Mouse (Mus musculus) liver, embryonic 15.5 days (tissue): ENCODE measurements at regions not wholly inside any gene's neighbourhood (a gene's known extent, or its start where the extent isn't known, plus 50 kb on each side); places are given as distances from the start of the nearest gene placed in this dataset.

Experiments
- ATAC-seq: fragments of 200-750 bp; cut with Nextera tagmentation; 2 replicates; pipeline ENCODE4 v1.8.0; 2017; ENCODE audit warnings: moderate number of reproducible peaks, mild to moderate bottlenecking, moderate library complexity; ENCODE audit not compliant: insufficient read depth
- H3K27ac ChIP-seq: fragments of 300-500 bp; sonication (generic); replicated peaks from 2 replicates; pipeline ENCODE4 v1.5.1; 2015; ENCODE audit warnings: mild to moderate bottlenecking, inconsistent platforms
- H3K27me3 ChIP-seq: fragments of 300-500 bp; sonication (generic); 2 replicates; pipeline ENCODE4 v1.6.1; 2015; ENCODE audit warnings: mild to moderate bottlenecking, inconsistent platforms
- H3K36me3 ChIP-seq: fragments of 300-500 bp; sonication (generic); replicated peaks from 2 replicates; pipeline ENCODE4 v1.6.1; 2015; ENCODE audit warnings: moderate library complexity, mild to moderate bottlenecking, inconsistent platforms
- H3K4me1 ChIP-seq: fragments of 300-500 bp; sonication (generic); replicated peaks from 2 replicates; pipeline ENCODE4 v1.6.1; 2015; ENCODE audit warnings: inconsistent platforms
- H3K4me2 ChIP-seq: fragments of 300-500 bp; sonication (generic); 2 replicates; pipeline ENCODE4 v1.6.1; 2015; ENCODE audit warnings: moderate library complexity, mild to moderate bottlenecking, inconsistent platforms
- H3K4me3 ChIP-seq: fragments of 300-500 bp; sonication (generic); replicated peaks from 2 replicates; pipeline ENCODE4 v1.5.1; 2015; ENCODE audit warnings: mild to moderate bottlenecking, inconsistent platforms
- H3K9ac ChIP-seq: fragments of 300-500 bp; sonication (generic); 2 replicates; pipeline ENCODE4 v1.6.1; 2015; ENCODE audit warnings: moderate library complexity, mild to moderate bottlenecking, inconsistent platforms
- H3K9me3 ChIP-seq: fragments of 300-500 bp; sonication (generic); replicated peaks from 2 replicates; pipeline ENCODE4 v1.6.1; 2016; ENCODE audit warnings: inconsistent platforms
- WGBS: fragments of 180-500 bp; shearing (Covaris S2); methylation state at CpG from one replicate; pipeline ENCODE4 v1.1.7; 2015; ENCODE audit warnings: mixed read lengths; ENCODE audit not compliant: insufficient replicate concordance; 5-methylcytosine and 5-hydroxymethylcytosine counted together

DNA sequence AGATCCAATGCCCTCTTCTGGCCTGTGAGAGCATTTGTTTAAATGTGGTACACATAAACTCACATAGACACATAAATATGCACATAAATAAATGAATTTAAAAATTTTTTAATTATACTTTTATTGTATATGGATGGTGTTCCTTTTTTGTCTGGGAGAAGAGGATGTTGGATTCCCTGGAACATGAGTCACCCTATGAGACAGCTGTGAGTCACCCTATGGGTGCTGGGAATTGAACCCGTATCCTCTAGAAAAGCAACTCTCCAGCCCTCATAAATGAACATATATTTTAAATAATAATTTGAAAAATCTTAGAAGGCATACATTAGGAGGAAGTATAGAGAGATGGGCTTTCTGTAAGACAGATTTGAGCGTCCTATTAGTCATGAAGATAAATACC, 76.1 kb upstream of the Dynlt3 start:
- H3K27me3 ChIP-seq, result no peaks in the 10 kb centered on the region
- 70% methylated on average over 2 of the region's 2 CpGs for WGBS
- no peak for ATAC-seq
- no peak overlapping the region for H3K4me3 ChIP-seq
- no peaks in the 10 kb centered on the region for H3K9me3 ChIP-seq
- no peak overlapping the region for H3K27ac ChIP-seq
- H3K4me1 ChIP-seq, result no peaks in the 10 kb centered on the region
- no peaks in the 10 kb centered on the region for H3K36me3 ChIP-seq
- no peak overlapping the region for H3K4me2 ChIP-seq
- H3K9ac ChIP-seq, result no peak overlapping the region

DNA sequence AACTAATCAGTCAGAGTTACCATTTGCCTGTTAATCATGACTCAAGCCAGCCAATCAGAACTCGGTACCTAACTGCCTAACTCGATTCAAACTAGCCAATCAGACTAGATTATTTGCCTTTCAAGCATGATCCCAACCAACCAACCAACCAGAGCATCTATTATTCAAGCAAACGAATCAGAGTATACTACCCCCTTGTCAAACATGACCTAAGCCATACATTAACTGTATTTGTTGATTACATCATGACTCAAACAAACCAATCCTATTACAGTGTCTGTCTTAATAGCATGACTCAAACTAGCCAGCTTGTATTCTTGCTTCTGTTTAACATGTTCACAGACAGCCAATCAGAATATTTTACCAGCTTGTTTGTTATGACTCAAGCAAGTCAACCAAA, 79.7 kb upstream of the Dynlt3 start:
- WGBS, result 51% methylated on average over 3 of the region's 3 CpGs
- Histone ChIP-seq H3K9me3 (no peaks in the 10 kb centered on the region), H3K27me3 (no peaks in the 10 kb centered on the region), H3K4me3 (no peak overlapping the region), H3K4me2 (no peak overlapping the region), H3K4me1 (no peaks in the 10 kb centered on the region), H3K9ac (no peak overlapping the region), H3K36me3 (no peaks in the 10 kb centered on the region), H3K27ac (no peak overlapping the region)
- no peak for ATAC-seq

DNA sequence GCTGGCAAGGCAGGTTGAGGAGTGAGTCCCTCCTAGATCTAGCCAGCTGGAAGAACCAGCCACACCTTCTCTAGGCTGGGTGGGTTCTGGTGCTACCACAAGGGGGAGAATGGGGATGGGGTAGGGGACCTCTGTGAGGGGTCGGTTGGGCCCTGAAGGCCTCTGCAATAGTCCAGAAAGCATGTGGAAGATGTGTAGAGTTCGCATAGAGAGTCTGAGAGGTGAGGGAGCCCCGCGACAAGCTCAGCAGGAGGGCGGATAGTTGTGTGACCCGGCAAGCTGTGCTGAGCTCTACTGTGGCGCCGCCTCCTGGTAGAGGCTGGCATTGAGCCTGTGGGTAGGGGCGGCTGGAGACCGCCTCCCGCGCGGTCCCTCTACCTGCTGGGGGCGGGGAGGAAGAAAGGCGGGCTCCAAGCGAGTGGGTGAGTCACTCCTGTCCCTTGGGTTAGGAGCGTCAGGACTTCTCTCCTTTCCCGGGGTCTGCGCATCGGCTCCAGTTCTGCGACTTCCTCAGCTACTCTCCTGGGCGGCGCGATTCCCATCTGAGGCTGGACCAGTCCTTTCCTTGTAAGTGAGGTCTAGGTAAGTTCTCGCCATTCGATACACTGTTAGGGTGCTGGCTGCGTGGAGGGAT, 84.6 kb upstream of the Dynlt3 start:
- WGBS, result 19% methylated on average over 21 of the region's 27 CpGs
- H3K9me3 ChIP-seq, result no peaks in the 10 kb centered on the region
- H3K36me3 ChIP-seq, result no peaks in the 10 kb centered on the region
- H3K4me2 ChIP-seq, result peak overlapping the region; percentile 50
- H3K27me3 ChIP-seq, result no peaks in the 10 kb centered on the region
- peak overlapping the region; percentile 41 for H3K4me3 ChIP-seq
- no peak overlapping the region for H3K9ac ChIP-seq
- no peak overlapping the region for H3K27ac ChIP-seq
- peak; percentile 37 for ATAC-seq
- no peaks in the 10 kb centered on the region for H3K4me1 ChIP-seq

DNA sequence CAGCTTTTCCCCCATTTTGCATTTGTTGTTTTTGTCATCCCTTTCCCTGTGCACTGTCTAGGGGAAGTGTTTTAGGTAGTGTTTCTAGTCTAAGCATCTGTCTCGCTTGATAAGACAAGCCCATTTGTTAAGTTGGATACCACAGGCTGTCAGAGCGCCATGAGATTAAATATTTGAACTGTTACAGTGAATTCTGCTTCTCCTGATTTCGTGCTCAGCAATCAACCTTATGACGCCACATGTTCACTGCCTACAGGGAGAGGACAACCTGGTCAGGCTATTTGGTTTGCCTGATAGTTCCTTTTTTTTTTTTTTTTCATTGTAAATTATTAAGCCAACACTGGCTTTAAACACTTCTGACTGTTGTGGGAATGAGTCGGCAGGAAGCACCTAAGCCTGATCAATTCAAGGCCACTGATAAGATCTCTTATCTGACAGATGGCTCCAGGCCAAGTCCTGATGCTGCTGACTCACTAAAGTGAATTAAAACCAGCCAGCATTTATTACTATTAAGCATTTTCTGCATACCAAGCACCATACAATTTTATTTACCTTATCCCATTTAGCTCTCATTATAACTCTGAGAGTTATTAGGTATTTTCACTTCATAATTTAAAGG, 90.3 kb upstream of the Dynlt3 start:
- no peak overlapping the region for H3K27ac ChIP-seq
- 15% methylated on average over 5 of the region's 5 CpGs for WGBS
- H3K36me3 ChIP-seq, result no peaks in the 10 kb centered on the region
- peaks cover 5% of the 10 kb centered on the region; the same call in 1 of the 2 replicates for H3K4me1 ChIP-seq
- H3K27me3 ChIP-seq, result no peaks in the 10 kb centered on the region
- H3K4me3 ChIP-seq, result no peak overlapping the region
- H3K9ac ChIP-seq, result no peak overlapping the region
- no peak overlapping the region for H3K4me2 ChIP-seq
- H3K9me3 ChIP-seq, result no peaks in the 10 kb centered on the region
- ATAC-seq, result peak; percentile 74

DNA sequence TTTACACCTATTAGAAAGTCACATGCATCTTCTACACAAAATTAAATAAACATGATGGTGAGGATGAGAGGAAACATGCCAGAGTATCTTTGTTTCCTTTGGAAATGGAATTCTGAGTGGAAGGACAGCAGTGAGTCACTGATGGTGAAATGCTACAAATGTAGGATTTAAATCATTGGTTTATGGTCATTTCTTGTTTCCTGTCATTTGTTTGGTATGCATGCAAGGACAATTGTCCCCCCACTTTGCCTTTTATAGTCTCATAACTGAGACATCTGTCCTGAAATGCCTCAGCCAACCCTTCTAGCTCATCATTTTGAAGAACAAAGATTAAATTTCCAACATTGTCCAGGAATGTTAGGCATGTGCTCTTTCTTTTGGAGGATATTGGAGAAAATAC, 77.2 kb upstream of the Hypm start:
- Histone ChIP-seq H3K9ac (no peak overlapping the region), H3K4me1 (no peaks in the 10 kb centered on the region), H3K36me3 (no peaks in the 10 kb centered on the region), H3K27me3 (no peaks in the 10 kb centered on the region), H3K4me3 (no peak overlapping the region), H3K4me2 (no peak overlapping the region), H3K9me3 (no peaks in the 10 kb centered on the region), H3K27ac (no peak overlapping the region)
- no peak for ATAC-seq

DNA sequence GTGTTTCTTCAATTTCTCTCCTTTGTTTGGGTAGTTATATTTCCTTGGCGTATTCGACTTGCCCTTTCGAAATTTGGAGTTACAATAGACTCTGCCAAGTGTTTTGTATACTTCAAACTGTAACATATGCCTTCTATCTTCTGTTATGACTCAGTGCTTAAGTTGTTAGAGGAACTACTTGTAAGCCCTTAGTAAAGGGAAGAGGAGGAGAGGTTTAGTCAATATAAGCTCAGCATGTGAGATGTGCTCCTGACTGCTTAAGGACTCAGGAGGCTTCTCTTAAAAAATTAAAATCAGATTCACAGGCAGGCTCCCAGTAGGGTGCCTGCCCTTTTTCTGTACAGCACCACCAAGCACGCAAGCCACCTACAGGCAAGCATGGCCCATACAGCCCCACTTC, 69.2 kb upstream of the Hypm start:
- H3K9me3 ChIP-seq, result no peaks in the 10 kb centered on the region
- no peak overlapping the region for H3K4me3 ChIP-seq
- no peak overlapping the region for H3K4me2 ChIP-seq
- ATAC-seq, result no peak
- no peak overlapping the region for H3K9ac ChIP-seq
- WGBS, result 72% methylated on average over 4 of the region's 4 CpGs
- no peaks in the 10 kb centered on the region for H3K27me3 ChIP-seq
- H3K4me1 ChIP-seq, result no peaks in the 10 kb centered on the region
- no peaks in the 10 kb centered on the region for H3K36me3 ChIP-seq
- no peak overlapping the region for H3K27ac ChIP-seq

DNA sequence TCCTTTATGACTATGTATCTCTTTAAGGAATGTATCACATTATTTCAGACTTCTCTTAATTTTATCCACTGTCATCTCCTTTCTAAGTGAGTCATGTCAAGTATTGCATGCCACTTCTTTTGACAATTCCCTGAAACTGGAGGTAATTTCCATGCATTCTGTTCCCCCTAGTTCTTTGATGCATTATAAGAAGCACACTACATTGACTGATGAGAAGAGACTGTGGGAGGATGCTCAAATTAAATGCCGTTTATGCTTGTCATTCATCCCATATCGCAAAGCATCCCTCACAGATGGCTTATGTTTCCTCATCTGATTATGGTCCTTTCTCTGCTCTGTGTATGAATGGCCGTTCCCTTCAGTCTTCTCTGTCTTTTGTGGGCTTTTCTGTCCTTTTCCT, 57.2 kb upstream of the Hypm start:
- H3K9me3 ChIP-seq, result no peaks in the 10 kb centered on the region
- no peak overlapping the region for H3K27ac ChIP-seq
- H3K27me3 ChIP-seq, result no peaks in the 10 kb centered on the region
- H3K4me2 ChIP-seq, result no peak overlapping the region
- H3K4me1 ChIP-seq, result no peaks in the 10 kb centered on the region
- ATAC-seq, result no peak
- no peak overlapping the region for H3K4me3 ChIP-seq
- 65% methylated on average over 3 of the region's 3 CpGs for WGBS
- no peak overlapping the region for H3K9ac ChIP-seq
- no peaks in the 10 kb centered on the region for H3K36me3 ChIP-seq
